Comparison of ENCODE assay signal across 15 mouse cellular contexts in the genomic region with DNA sequence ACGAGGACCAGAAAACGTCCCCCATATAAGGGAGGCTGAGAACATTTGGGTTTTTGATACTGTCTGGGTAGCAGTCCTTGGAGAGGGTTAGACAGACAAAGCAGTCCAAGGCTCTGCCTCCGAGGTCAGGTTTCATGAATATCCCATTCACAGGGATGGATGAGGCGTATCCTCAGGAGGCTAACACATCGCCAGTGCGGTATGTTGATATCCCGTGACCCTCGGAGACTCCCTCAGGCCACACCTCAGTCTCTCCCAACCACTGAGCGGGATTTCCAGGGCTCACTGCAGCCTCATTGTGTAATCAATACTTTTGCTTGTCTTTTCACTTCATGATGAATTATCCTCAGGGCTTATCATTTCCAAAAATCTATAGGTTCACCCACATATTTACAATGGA.
"Had no signal": no experiment of that assay in that cellular context is flagged by ENCODE, and none has a peak within 500 bp of the region (broad histone marks: within the 10 kb centered on the region; RNA-seq: fewer than 3 reads in every experiment).

No protein-coding gene starts in this region.

- H3K9me3 ChIP-seq: kidney, embryonic 15.5 days; limb, embryonic 15.5 days; midbrain, embryonic 15.5 days; neural tube, embryonic 15.5 days had no signal

- H3K27me3 ChIP-seq: kidney, embryonic 15.5 days; limb, embryonic 15.5 days; liver, embryonic 12.5 days; midbrain, embryonic 15.5 days; neural tube, embryonic 15.5 days had no signal

- H3K4me2 ChIP-seq: kidney, embryonic 15.5 days; limb, embryonic 15.5 days; liver, embryonic 12.5 days; lung, embryonic 14.5 days; midbrain, embryonic 15.5 days; neural tube, embryonic 15.5 days had no signal

- H3K4me1 ChIP-seq: kidney, embryonic 15.5 days; limb, embryonic 15.5 days; liver, embryonic 12.5 days had no signal

- H3K4me3 ChIP-seq: kidney, embryonic 15.5 days; limb, embryonic 15.5 days; liver, embryonic 12.5 days; midbrain, embryonic 15.5 days; neural tube, embryonic 15.5 days had no signal

- H3K36me3 ChIP-seq: kidney, embryonic 15.5 days; limb, embryonic 15.5 days; liver, embryonic 12.5 days; midbrain, embryonic 15.5 days; neural tube, embryonic 15.5 days had no signal

- H3K9ac ChIP-seq: kidney, embryonic 15.5 days; limb, embryonic 15.5 days; liver, embryonic 12.5 days; lung, embryonic 14.5 days; midbrain, embryonic 15.5 days; neural tube, embryonic 15.5 days had no signal

- H3K27ac ChIP-seq: kidney, embryonic 15.5 days; limb, embryonic 15.5 days; liver, embryonic 12.5 days; midbrain, embryonic 15.5 days; neural tube, embryonic 15.5 days had no signal

- DNase-seq: kidney, adult 2 months; kidney, postnatal 36 days; layer of hippocampus, adult 9-11 months; layer of hippocampus, postnatal 36 days; lung, embryonic 14.5 days; lung, postnatal 10 days; lung, postnatal 4 days; right cerebral cortex, adult 18-20 months; right cerebral cortex, postnatal 25 days; thymus, postnatal 36 days had no signal

- ATAC-seq: liver, embryonic 12.5 days had no signal
